Mouse (Mus musculus): ENCODE results near the gene Emc9.

The Emc9 gene

DNA sequence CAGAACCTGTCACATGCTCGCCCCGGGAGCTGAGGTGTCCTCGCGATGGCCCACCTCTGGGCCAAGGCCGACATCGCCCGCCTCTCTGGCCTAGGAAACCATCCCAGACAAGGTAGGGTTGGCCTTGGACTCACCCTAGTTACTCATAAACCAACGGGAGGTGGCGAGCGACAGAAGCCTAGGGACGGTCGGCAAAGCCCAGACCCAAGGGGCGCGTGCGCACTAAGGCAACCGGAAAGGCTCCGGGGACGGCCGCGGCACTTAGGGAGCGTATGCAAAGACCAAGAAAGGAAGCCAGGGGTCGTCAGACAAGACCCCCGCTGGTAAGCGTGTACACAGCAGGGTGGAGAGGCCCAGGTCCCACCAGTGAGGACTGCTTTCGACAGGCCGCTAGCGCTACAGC is 25.3 kb downstream of the Emc9 start, which contains the start of gene Dcaf11:
Dcaf11 (plus strand) TSS at position 208 of the 403 bp plus-strand sequence.
- peak; percentile 91 for DNase-seq

DNA sequence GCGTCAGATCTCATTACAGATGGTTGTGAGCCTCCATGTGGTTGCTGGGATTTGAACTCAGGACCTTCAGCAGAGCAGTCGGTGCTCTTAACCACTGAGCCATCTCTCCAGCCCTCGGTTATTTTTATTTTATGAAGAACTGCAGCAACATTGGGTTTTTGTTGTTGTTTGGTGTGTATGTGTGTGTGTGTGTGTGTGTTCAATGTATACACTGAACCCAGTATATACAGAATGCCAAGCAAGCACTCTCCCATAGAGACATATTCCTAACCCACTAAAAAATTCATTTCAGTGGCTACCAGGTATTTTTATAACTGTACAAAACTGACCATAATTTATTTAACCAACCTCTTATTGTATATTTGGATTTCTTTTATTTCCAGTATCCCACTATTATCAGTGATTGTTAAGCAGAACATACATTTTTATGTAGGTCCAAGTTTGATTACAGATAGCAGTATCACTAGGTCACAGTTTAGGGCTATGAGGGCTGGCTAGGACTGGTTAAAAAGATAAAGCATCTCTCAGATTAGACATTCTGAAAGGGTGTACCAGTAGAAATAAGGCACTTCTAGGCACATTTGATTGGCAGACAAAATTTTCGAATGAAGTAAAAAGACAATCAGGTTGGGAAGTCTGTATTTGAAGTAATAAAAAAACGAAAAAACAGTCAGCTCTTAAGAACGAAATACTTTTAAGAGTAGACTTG is 26.2 kb downstream of the Emc9 start:
- DNase-seq, result no peak

DNA sequence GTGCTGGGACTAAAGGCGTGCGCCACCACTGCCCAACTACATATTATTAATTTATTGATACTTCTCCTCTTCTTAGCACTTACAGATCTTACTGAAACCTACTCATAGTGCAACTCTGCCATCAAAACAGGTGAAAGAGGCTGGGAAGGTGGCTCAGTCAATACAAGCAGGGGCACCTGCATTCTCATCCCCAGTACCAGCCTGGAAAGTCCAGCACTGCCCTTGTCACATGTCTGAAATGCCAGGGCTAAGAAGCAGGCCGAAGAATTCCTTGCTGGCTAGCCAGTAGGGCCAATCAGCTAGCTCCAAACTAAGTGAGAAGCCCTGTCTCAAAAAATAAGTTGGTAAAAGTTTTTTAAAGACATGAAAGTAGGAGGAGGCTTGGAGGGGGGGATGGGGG is 27.5 kb downstream of the Emc9 start:
- no peak for DNase-seq

- peak; percentile 71 for DNase-seq
Measured at GRCm38 (mm10) chr14:55557003-55557402, 28.1 kb downstream of the Emc9 start.

- DNase-seq, result no peak
Measured at GRCm38 (mm10) chr14:55555788-55556187, 29.3 kb downstream of the Emc9 start.

GRCm38 (mm10) chr14:55554635-55555034 is 30.5 kb downstream of the Emc9 start:
- DNase-seq, result no peak

GRCm38 (mm10) chr14:55551794-55552193 is 33.3 kb downstream of the Emc9 start:
- DNase-seq, result no peak

DNA sequence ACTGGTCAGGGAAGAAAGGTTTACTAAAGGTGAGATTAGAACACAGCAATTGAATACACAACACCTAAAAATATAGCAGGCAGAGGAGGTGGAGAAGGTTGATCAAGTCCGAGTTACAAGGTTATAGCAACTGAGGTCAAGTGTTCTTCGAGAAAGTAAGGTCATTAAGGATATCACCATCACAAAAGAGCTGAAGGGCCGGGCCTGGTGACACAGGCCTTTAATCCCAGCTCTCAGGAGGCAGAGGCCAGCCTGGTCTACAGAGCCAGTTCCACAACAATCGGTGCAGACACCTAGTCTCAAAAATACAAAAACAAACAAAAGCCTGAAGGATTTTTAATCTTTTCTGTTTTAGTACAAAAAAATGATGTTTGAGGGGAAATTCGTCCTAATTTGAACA is 33.8 kb downstream of the Emc9 start:
- DNase-seq, result no peak

DNA sequence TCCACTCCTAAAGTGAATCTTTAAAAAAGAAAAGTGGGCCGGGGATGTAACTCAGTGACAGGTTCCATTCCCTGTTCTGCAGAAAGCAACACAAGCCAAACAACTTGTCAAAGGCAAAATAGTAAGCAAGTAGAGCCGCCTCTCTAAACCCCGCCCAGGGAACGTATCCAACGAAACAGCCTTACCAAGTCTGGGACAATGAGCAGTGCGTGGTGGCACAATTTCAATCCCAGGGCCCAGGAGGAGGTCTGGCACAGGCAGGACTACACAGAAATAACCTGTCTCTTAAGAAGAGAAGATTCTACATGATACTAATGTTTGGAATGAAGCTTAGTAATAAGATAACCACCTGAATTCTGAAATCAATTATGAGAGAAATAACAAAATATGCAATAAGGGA is 34.9 kb downstream of the Emc9 start:
- DNase-seq, result no peak

DNA sequence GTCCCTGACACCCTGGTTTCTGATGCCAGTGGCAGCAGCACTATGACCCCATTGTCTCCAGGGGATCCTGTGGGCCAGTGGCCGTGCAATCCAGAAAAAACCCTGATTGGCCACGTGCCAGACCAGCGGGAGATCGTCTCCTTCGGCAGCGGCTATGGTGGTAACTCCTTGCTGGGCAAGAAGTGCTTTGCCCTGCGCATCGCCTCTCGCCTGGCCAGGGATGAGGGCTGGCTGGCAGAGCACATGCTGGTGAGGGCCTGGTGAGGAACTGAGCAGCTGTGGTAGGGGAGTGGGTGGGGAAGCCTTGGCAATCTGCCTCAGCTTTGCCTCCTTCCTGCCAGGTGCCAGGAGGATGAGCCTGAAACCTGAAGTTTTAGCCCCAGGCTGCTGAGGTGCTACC is 40.8 kb downstream of the Emc9 start:
- no peak for DNase-seq

DNA sequence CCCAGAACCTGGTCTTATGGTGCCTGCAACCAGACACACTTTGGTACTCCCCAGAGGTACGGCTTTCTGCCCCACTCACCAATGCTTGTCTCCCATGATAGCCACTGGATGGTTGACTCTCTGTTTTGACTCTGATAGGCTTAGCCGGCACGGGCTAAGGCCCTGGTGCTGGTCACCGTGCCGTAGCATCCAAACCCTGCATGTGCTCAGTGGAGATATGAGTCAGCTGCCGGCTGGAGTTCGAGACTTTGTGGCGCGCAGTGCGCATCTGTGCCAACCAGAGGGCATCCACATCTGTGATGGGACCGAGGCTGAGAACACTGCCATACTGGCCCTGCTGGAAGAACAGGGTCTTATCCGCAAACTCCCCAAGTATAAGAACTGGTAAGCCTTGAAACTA is 42.8 kb downstream of the Emc9 start:
- no peak for DNase-seq

- DNase-seq, result peak; percentile 30
Measured at GRCm38 (mm10) chr14:55540787-55541321, 44.2 kb downstream of the Emc9 start.

GRCm38 (mm10) chr14:55540067-55540786 is 44.9 kb downstream of the Emc9 start, which contains the start of gene Pck2:
Pck2 (plus strand) TSS chr14:55540266.
- peak; percentile 35 for DNase-seq

DNA sequence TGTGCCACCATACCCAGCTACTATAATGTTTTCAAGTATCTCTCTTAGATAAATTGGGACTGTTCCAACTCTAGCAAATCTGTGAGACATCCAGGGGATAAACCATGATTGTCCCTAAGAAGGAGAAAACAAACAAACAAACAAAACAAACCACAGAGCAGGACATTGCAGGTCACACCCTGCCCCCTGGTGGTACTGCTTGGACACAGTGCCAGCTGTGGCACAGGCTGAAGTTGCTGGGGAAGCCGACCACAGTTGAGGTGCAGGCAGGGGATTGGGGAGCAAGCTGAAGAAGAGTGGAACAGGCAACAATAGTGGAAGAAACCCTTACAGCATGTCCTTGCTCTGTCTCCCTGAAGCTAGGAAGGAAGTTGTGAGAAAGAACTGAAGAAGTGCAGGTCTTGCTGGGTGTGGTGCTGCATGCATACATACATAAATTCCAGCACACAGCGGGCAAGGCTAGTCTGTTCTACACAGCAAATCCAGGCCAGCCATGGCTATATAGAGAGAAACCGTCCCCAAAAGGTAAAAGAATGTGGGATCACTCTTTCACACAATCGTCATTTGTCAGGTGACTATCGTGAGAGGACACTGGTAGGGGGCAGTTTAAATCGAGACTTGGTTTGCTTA is 48.9 kb downstream of the Emc9 start:
- DNase-seq, result peak; percentile 46
